ENCODE assay signal across 10 mouse cellular contexts in the genomic region with DNA sequence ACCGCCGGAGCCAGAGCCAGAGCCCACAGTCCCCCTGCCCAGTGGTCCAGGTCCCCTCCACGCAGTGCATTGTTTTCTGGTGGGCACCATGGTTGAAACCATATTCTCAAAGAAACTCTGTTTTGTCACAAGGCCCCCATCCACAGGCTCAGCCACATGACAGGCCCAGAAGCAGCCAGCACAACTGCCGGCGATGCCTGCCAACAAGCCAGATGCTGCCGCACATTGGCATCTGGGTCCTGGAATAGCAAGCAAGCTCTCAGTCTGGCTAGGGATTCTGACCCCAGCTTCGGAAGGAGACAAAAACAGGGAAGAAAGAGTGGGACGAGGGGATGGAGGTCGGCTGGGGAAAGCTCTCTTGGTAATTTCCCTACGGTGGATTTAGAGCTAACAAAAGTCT.
DNase-seq lines count a peak whose midpoint lies in the region; ATAC-seq and TF ChIP-seq lines count a peak whose summit lies in the region.
"Had no signal": no experiment of that assay in that cellular context is flagged by ENCODE, and none has a peak within 500 bp of the region (broad histone marks: within the 10 kb centered on the region; RNA-seq: fewer than 3 reads in every experiment).

No protein-coding gene starts in this region.

- peak; percentile 41 for DNase-seq in gastrocnemius, adult 2 months
- DNase-seq in gastrocnemius, adult 18-20 months (ENCODE audit: low spot score) = no peak
- DNase-seq in brain, adult 2 months (ENCODE audit: low read depth, low spot score) = peak; percentile 78
- DNase-seq in heart, postnatal 4 days = peak; percentile 29
- peak; percentile 21 to 44 for DNase-seq in left cerebral cortex, postnatal 36 days (ENCODE audit: low spot score in 2 of 2)
- DNase-seq in urinary bladder, adult 18-20 months (ENCODE audit: low spot score in 2 of 2) = no peak
- no peak for DNase-seq in spleen, adult 18-20 months
- DNase-seq in liver, postnatal 0 days = no peak
- DNase-seq: embryo, embryonic 11 days had no signal

- ATAC-seq in liver, postnatal 0 days = no peak

- H3K36me3 ChIP-seq in liver, postnatal 0 days (replicated peaks; ENCODE audit: insufficient read depth, low read length) = no peaks in the 10 kb centered on the region

- no peak for TF ChIP-seq CTCF in gastrocnemius, adult 2 months (IDR thresholded peaks at IDR 0.05)
- TF ChIP-seq CTCF in liver, postnatal 0 days (IDR thresholded peaks at IDR 0.05; ENCODE audit: low read depth) = no peak

- H3K27me3 ChIP-seq in liver, postnatal 0 days (ENCODE audit: insufficient read depth, low read length) = no peaks in the 10 kb centered on the region

- no peak overlapping the region for H3K4me2 ChIP-seq in liver, postnatal 0 days (ENCODE audit: low read depth, low read length)

- H3K27ac ChIP-seq in gastrocnemius, adult 2 months = no peak overlapping the region
- no peak overlapping the region for H3K27ac ChIP-seq in liver, postnatal 0 days (ENCODE audit: low read depth)
- H3K27ac ChIP-seq: stomach, postnatal 0 days had no signal

- no peaks in the 10 kb centered on the region for H3K9me3 ChIP-seq in liver, postnatal 0 days (ENCODE audit: low read length)

- no peak for TF ChIP-seq EP300 in liver, postnatal 0 days (IDR thresholded peaks at IDR 0.05; ENCODE audit: low read depth)

- intact Hi-C loops in gastrocnemius, adult 2 months (cut with DNase I) = no loop called here
- intact Hi-C loops in left cerebral cortex, postnatal 36 days (cut with DNase I) = no loop called here

- H3K4me3 ChIP-seq in gastrocnemius, adult 2 months = peak overlapping the region; percentile 36
- no peak overlapping the region for H3K4me3 ChIP-seq in liver, postnatal 0 days (ENCODE audit: low read depth, low read length)

- 77% methylated on average over 10 of the region's 10 CpGs for WGBS in liver, postnatal 0 days (ENCODE audit: insufficient replicate concordance)

- no peak overlapping the region for H3K9ac ChIP-seq in liver, postnatal 0 days (replicated peaks)

- H3K4me1 ChIP-seq in liver, postnatal 0 days (ENCODE audit: insufficient read depth) = no peaks in the 10 kb centered on the region

Comparison
In these comparisons a context has a peak if more than half of its experiments do, and no peak if none do; other contexts are left out.
1. DNase-seq: peak in gastrocnemius, adult 2 months (single experiment), brain, adult 2 months (single experiment), heart, postnatal 4 days (single experiment) and left cerebral cortex, postnatal 36 days (2 of 2); none in gastrocnemius, adult 18-20 months (single experiment), urinary bladder, adult 18-20 months (0 of 2), spleen, adult 18-20 months (0 of 2) and liver, postnatal 0 days (single experiment).